Mouse (Mus musculus) thymus, adult 2 months (tissue): Measurements from ENCODE around the gene Gm28308. TPM values are rescaled to one million over a fixed set of nuclear protein-coding genes. Genes with fewer than 3 reads are reported as not detected.

Experiments used
- DNase-seq: peaks from one replicate; pipeline ENCODE4 v3.0.0; 2021
- H3K27ac ChIP-seq: fragments of 200-500 bp; 2 replicates; pipeline ENCODE4 v1.5.1; 2012; ENCODE audit warnings: low read length, control low read depth; ENCODE audit not compliant: control insufficient read depth, insufficient read depth
- H3K27me3 ChIP-seq: fragments of 200-500 bp; 2 replicates; pipeline ENCODE4 v1.6.1; 2012; ENCODE audit warnings: mild to moderate bottlenecking, low read length, moderate library complexity, mixed read lengths; ENCODE audit not compliant: control insufficient read depth, insufficient read depth
- H3K36me3 ChIP-seq: fragments of 200-500 bp; 2 replicates; pipeline ENCODE4 v1.6.1; 2012; ENCODE audit warnings: mild to moderate bottlenecking, low read length, moderate library complexity; ENCODE audit not compliant: control insufficient read depth, insufficient read depth
- H3K4me1 ChIP-seq: fragments of 200-500 bp; replicated peaks from 2 replicates; pipeline ENCODE4 v1.6.1; 2012; ENCODE audit warnings: low read length; ENCODE audit not compliant: control insufficient read depth, insufficient read depth
- H3K4me3 ChIP-seq: fragments of 200-500 bp; 2 replicates; pipeline ENCODE4 v1.5.1; 2012; ENCODE audit warnings: mild to moderate bottlenecking, low read length, control low read depth, moderate library complexity; ENCODE audit not compliant: control insufficient read depth, insufficient read depth
- CTCF ChIP-seq: fragments of 200-500 bp; IDR thresholded peaks from 2 replicates; pipeline ENCODE4 v1.5.1; 2012; ENCODE audit warnings: mild to moderate bottlenecking, control low read depth, low read length, moderate library complexity, borderline replicate concordance; ENCODE audit not compliant: control insufficient read depth, poor library complexity, insufficient read depth; ENCODE audit errors: extremely low read depth
- POLR2A ChIP-seq: fragments of 200-500 bp; IDR thresholded peaks from 2 replicates; pipeline ENCODE4 v1.6.1; 2012; ENCODE audit warnings: mild to moderate bottlenecking, low read length, control low read depth, moderate library complexity; ENCODE audit not compliant: control insufficient read depth, poor library complexity, insufficient read depth; ENCODE audit errors: extremely low read depth
- WGBS: fragments of 180-500 bp; shearing (Covaris S2); methylation state at CpG from one replicate; pipeline ENCODE4 v1.1.7; 2018; 5-methylcytosine and 5-hydroxymethylcytosine counted together
- polyA plus RNA-seq: library from polyadenylated mRNA; depleted of rRNA; stranded (reverse); fragments of >200 nt; gene quantifications from 2 replicates; pipeline ENCODE4 v1.2.3, GENCODE M21; 2012

Gene Gm28308
- polyA plus RNA-seq, 1 experiment: 0.24 TPM

GRCm38 (mm10) chr6:52251177-52251879 is 38.2 kb upstream of the Gm28308 start:
- DNase-seq: no peak
- Histone ChIP-seq H3K4me1 (peaks cover 3% of the 10 kb centered on the region; the same call in 1 of the 2 replicates), H3K27ac (no peak overlapping the region), H3K4me3 (no peak overlapping the region), H3K27me3 (peaks cover 52% of the 10 kb centered on the region), H3K36me3 (no peaks in the 10 kb centered on the region)
- no peak for TF ChIP-seq CTCF
- TF ChIP-seq POLR2A: no peak
- 19% methylated on average over 7 of the region's 7 CpGs for WGBS

GRCm38 (mm10) chr6:52249826-52250225 is 36.7 kb upstream of the Gm28308 start:
- WGBS: 15% methylated on average over 4 of the region's 4 CpGs
- TF ChIP-seq CTCF (no peak), POLR2A (no peak)
- H3K27me3 ChIP-seq: peaks cover 67% of the 10 kb centered on the region

GRCm38 (mm10) chr6:52249415-52249738 is 36.2 kb upstream of the Gm28308 start:
- H3K36me3 ChIP-seq: no peaks in the 10 kb centered on the region
- no peak for TF ChIP-seq CTCF
- no peak for TF ChIP-seq POLR2A
- no peak for DNase-seq
- H3K4me3 ChIP-seq: no peak overlapping the region
- 4% methylated on average over 16 of the region's 16 CpGs for WGBS
- no peak overlapping the region for H3K27ac ChIP-seq
- peaks cover 16% of the 10 kb centered on the region for H3K4me1 ChIP-seq
- H3K27me3 ChIP-seq: peaks cover 71% of the 10 kb centered on the region

More at GRCm38 (mm10) chr6:52249826-52250225, 36.7 kb upstream of the Gm28308 start:
- Histone ChIP-seq H3K4me3 (no peak overlapping the region), H3K27ac (no peak overlapping the region), H3K4me1 (peaks cover 15% of the 10 kb centered on the region), H3K36me3 (no peaks in the 10 kb centered on the region)
- no peak for DNase-seq

GRCm38 (mm10) chr6:52248638-52249414 is 35.7 kb upstream of the Gm28308 start:
- peaks cover 16% of the 10 kb centered on the region for H3K4me1 ChIP-seq
- WGBS: 8% methylated on average over 27 of the region's 27 CpGs

GRCm38 (mm10) chr6:52247766-52248637 is 34.9 kb upstream of the Gm28308 start:
- Histone ChIP-seq H3K36me3 (no peaks in the 10 kb centered on the region), H3K4me3 (no peak overlapping the region), H3K4me1 (peaks cover 16% of the 10 kb centered on the region), H3K27ac (no peak overlapping the region), H3K27me3 (peaks cover 68% of the 10 kb centered on the region)
- DNase-seq: no peak
- TF ChIP-seq CTCF: no peak
- no peak for TF ChIP-seq POLR2A
- WGBS: 7% methylated on average over 23 of the region's 23 CpGs

More at GRCm38 (mm10) chr6:52248638-52249414, 35.7 kb upstream of the Gm28308 start:
- Histone ChIP-seq H3K4me3 (no peak overlapping the region), H3K36me3 (no peaks in the 10 kb centered on the region), H3K27ac (no peak overlapping the region), H3K27me3 (peaks cover 66% of the 10 kb centered on the region)
- DNase-seq: no peak
- TF ChIP-seq CTCF (no peak), POLR2A (no peak)

- WGBS: 8% methylated on average over 3 of the region's 3 CpGs
- no peak overlapping the region for H3K4me3 ChIP-seq
- DNase-seq: no peak
- no peak for TF ChIP-seq CTCF
- TF ChIP-seq POLR2A: no peak
- no peaks in the 10 kb centered on the region for H3K36me3 ChIP-seq
- peaks cover 16% of the 10 kb centered on the region for H3K4me1 ChIP-seq
- no peak overlapping the region for H3K27ac ChIP-seq
- peaks cover 61% of the 10 kb centered on the region for H3K27me3 ChIP-seq
Measured at GRCm38 (mm10) chr6:52246916-52247315, 33.8 kb upstream of the Gm28308 start.
